Mouse (Mus musculus) testis, postnatal 14 days (tissue): Measurements from ENCODE around the gene Map3k6.

Experiments used
- DNase-seq: peaks from one replicate; pipeline ENCODE4 v3.0.0; 2021; ENCODE audit warnings: low spot score

Map3k6 gene

GRCm38 (mm10) chr4:133240490-133240921 lies at the start of gene Map3k6:
TSS of gene Map3k6 (plus strand) at chr4:133240818.
- peak; percentile 81 for DNase-seq

GRCm38 (mm10) chr4:133194482-133194881 lies 46.1 kb upstream of the Map3k6 start:
- no peak for DNase-seq

GRCm38 (mm10) chr4:133195014-133195413 lies 45.6 kb upstream of the Map3k6 start:
- no peak for DNase-seq

GRCm38 (mm10) chr4:133196136-133196535 lies 44.5 kb upstream of the Map3k6 start:
- no peak for DNase-seq

GRCm38 (mm10) chr4:133196852-133197251 lies 43.8 kb upstream of the Map3k6 start:
- no peak for DNase-seq

- no peak for DNase-seq
These were observed 43.3 kb upstream of the Map3k6 start for GRCm38 (mm10) chr4:133197355-133197754.

GRCm38 (mm10) chr4:133197801-133198286 lies 42.8 kb upstream of the Map3k6 start:
- peak; percentile 59 for DNase-seq

- no peak for DNase-seq
These were observed 42.1 kb upstream of the Map3k6 start for GRCm38 (mm10) chr4:133198337-133199180.

- no peak for DNase-seq
These were observed 40.9 kb upstream of the Map3k6 start for GRCm38 (mm10) chr4:133199743-133200142.

GRCm38 (mm10) chr4:133200343-133200742 lies 40.3 kb upstream of the Map3k6 start:
- no peak for DNase-seq

GRCm38 (mm10) chr4:133201006-133201771 lies 39.4 kb upstream of the Map3k6 start:
- no peak for DNase-seq

GRCm38 (mm10) chr4:133202254-133202653 lies 38.4 kb upstream of the Map3k6 start:
- DNase-seq = no peak

GRCm38 (mm10) chr4:133203591-133203990 lies 37.0 kb upstream of the Map3k6 start:
- no peak for DNase-seq

- no peak for DNase-seq
These were observed 36.2 kb upstream of the Map3k6 start for GRCm38 (mm10) chr4:133204379-133204778.

- no peak for DNase-seq
These were observed 31.3 kb upstream of the Map3k6 start for GRCm38 (mm10) chr4:133209366-133209765.

GRCm38 (mm10) chr4:133210023-133210787 lies 30.4 kb upstream of the Map3k6 start:
- DNase-seq = no peak

- DNase-seq = no peak
These were observed 29.7 kb upstream of the Map3k6 start for GRCm38 (mm10) chr4:133210788-133211390.

GRCm38 (mm10) chr4:133211751-133212561 lies 28.7 kb upstream of the Map3k6 start, which contains the start of the genes Cd164l2 and Gpr3:
TSS of gene Cd164l2 (plus strand) at chr4:133212131.
TSS of gene Gpr3 (minus strand) at chr4:133212536.
- DNase-seq = no peak

GRCm38 (mm10) chr4:133212562-133213267 lies 27.9 kb upstream of the Map3k6 start:
- peak; percentile 81 for DNase-seq

GRCm38 (mm10) chr4:133213268-133213590 lies 27.4 kb upstream of the Map3k6 start:
- no peak for DNase-seq
